Mouse (Mus musculus): ENCODE results near the gene Tmc2.

The Tmc2 gene

DNA sequence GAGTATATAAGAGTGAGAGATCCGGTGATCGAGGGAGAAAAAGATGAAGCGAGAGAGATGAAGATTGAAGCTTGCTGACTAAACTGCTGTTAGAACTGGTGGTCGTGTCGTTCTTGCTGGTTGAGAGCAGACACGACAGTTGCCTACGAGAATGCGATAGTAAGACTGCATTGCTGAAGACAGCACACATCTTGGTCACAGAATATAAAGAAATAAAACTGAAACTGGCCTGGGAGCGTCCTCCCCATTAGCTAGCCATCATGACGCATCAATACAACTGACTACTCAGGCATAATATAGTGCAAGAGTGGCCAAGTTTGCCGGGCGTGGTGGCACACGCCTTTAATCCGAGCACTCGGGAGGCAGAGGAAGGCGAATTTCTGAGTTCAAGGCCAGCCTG is at the start of gene Tmc2:
TSS of gene Tmc2 (plus strand) at position 301 of the 400 bp plus-strand sequence.
- CTCF ChIA-PET, result no interaction called here

DNA sequence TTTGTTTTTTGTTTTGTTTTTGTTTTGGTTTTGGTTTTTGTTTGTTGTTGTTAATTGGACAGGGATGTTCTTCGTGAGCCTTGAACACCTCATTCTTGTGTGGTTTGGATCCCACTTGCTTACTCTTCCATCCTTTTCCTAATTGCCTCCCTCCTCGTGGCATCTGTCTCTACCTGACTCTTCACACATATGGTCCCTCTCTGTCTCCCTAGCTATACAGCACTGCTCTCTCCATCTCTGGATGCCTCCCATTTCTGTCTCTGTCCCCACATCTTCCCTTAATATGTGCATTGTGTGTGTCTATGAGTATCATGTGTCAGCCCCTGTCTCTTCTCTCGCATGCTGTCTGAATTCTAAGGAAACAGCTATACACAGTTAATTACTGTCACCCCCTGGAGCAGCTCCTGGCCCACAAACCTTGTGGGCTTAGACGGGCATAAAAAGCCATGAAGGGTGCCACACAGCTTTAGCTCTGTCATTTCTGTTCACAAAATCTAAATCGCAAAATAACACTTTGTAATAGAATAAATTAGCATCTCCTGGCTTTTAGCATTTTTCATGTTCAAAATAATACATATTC is 48.8 kb upstream of the Tmc2 start:
- CTCF ChIA-PET, result no interaction called here

DNA sequence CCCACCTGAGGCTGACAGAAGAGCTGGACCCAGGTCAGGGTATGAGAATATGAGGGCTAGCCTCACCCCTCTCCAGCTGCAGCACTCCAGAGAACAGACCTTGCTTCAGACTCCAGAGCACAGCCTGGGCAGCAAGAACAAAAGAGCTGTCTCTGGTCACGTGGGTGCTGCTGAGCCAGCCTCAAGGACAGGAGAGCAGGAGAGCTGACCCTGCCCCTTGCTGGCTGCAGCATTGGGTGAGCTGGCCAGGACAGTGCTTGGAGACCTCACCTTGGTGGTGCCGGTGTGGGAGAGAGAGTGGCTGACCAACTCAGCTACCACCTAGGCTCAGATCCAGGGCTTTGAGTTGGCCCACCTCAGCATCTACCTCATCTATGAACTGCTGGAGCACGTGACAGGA is 39.8 kb upstream of the Tmc2 start:
- CTCF ChIA-PET, result no interaction called here

DNA sequence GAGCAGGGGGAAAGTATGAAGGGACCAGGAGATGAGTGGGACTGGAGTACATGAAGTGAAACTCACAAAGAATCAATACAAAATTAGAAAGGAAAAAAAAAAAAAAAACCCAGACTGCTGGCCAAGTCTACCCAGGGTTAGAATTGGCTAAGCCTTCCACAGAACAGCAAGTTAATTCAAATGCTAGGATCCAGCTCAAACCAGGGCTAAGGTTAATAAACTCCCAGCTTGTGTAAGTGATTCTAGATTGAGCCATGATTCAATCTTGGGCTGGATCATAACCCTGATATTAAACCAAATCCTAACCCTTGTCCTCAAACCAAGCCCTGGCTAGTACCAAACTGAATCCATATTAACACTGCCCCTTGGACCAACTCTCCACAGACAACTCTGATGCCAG is 39.1 kb upstream of the Tmc2 start:
- CTCF ChIA-PET, result no interaction called here

DNA sequence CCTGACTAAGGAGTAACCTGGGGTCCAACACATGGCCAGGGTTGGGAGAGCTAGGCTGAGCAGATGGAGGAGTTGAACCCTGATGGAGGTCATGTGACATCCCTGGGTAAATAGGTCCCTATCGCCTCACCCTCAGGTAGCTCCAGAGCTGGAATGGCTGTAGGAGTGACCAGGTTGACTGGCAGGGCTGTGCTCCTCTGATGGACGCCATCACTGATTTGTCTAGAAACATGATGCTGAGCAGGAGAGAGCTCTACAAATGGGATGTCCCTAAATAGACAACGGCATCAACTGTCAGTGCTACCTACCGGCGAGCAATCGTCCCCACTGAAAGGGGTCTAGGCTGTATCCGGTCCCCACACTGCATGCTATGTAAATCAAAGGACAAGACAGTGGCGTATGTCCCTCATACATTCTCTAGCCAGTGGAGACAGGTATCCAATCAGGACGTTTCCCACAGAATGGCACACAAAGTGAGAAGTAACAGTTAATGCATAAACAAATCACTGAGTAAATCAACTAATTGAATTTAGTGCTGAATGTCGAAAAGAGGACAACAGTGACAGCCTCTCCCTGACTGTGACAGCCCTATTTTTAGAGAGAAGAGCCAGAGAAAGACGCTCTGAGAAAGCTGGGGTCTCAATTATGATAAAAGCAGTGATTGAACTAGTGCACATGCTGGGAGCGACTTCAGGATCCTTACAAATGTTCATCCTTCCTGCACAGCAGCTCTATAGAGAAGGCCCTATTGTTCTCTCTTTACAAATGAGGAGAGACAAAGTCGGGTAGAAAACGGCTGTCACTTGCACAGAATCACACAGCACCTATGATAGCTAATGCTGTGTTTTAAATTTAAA is 37.5 kb upstream of the Tmc2 start:
- CTCF ChIA-PET, result no interaction called here

DNA sequence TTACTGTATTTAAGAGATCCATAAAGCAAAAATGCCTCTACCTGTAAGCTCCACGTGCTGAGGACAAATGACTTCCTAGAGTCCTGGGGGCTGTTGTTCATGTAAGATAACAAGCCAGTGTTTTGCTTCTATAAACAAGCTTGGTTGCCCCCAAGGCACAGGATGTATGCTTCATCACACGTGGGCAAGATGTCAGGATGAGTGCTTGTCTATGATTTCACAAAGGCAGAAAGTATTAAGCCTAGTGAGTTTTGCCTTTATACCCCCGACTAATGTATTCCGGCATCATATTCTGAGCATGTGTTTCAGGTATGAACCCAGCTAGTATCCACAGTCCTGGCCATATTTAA is 36.9 kb upstream of the Tmc2 start:
- CTCF ChIA-PET, result no interaction called here

DNA sequence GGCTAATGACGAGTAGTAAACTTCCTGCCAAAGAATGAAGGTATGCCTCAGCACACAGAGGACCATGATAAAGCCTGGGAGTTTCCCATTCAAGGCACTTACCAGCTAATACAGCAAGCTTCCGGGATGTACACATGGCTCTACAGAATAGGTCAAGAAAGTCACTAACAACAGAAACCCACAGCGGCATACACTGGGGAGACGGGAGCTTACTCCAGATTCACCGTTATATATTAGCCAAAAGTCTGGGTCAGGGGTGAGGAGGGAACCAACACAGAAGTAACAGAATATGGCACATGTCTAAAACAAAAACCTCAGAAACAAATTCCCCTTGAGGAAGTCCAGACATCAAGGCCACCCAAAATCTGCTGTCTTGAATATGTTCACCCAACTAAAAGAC is 32.3 kb upstream of the Tmc2 start:
- CTCF ChIA-PET, result no interaction called here

DNA sequence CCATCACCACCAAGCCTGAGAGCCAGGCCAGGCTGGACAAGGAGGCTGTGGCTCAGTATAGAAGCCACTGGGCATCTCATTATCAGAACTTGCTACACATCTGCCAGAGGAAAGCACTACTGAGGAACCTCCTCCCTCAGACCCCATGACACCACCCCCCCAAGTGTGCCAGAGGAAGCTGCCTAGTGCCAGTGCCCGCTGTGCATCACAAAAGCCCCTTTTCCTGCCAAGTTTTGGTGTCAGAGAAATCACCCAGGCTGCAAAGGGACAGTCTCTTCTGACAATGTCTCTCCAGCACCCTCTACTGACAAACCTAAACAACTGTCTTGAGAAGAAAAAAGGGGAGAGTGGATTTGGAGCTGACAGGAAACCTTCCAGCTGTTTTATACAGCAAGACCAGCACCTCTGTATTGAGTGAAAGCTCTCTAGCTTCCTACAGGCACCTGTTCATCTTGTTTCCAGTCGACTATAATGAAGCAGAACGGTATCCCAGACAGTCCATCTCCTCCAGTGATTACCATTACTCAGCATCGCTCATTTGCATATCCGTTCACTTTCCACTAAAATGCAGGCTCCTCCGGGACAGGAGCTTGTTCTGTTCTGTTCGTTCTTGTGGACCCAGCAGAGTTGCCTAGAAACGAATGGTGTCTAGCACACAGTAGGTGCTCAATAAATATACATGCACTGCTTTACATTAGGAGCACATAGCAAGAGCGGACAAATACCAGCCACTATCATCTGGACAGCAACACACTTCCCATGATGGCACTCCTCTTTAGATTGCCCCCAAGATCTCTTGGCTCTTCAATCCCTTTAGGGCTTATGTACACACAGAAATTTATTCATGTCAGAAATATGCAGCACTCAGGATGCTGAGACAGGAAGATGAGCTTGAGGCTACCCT is 28.4 kb upstream of the Tmc2 start:
- CTCF ChIA-PET, result no interaction called here

DNA sequence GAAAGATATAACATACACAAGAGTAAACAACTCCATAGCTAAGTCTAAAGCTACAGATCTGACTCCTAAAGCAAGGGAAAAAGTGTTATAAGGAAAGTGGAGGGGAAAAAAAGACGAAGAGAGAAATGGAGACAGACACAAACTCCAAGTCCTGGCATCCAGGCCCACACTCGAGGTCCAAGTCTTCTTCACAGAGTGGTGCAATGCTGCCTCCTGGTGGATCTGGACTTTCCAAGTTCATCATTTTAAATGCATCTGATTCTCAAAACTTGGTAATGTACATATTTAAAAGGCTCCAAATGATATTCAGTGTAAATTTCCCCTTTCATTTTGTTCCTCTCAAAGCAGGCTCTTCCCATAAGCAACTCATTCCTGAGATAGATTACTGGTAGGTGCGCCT is 27.1 kb upstream of the Tmc2 start:
- CTCF ChIA-PET, result no interaction called here

DNA sequence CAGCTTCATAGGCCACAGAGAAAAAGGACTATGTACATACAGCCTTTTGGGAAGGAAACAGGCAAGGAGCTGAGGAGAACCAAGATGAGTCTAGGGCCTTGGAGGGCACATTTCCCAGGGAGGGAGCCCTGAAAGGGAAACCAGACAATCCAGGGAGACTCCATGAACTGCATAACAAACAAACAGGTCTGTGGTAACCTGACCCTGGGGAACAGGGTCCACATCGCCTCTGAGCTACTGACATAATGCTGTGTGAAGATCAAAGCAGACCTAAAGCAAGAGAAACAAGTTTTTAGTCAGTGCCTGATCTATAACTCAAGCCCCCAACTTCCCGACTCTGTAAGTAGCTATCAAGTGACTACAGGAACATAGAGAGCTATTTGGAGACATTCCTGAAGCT is 23.3 kb upstream of the Tmc2 start:
- CTCF ChIA-PET, result no interaction called here

DNA sequence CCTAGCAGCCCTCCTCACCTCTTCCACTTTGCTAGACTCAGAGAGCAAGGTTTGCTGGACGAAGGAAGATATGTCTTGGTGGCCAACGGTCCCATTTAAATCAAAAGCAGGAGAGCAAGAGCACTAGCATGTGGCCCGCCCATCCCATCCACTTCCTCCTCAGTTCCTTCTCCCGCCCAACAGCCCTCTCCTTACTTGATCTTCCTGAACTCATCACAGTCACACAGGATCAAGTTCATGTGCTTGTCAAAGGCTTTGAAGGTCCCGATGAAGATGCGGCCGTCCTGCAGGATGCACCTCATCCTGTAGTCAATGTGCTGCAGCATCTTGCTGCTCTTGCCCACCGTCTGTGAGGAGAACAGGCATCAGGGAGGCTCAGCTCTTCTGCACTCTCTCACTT is 18.2 kb upstream of the Tmc2 start:
- CTCF ChIA-PET, result no interaction called here

DNA sequence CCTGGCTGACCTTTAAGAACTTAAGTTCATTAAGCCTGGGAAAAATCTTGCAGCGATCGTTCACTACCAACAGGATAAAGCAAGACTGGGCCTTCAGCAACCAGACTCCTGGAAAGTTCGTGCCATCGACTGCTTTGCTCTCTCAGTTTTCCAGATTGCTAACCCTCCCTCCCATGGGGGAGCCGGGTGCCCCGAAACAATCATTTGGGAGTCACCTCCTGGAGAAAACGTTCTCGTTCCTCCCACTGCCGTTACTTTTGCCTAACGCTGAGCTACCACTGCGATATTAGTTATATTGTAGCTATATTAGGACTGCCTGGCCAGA is 16.7 kb upstream of the Tmc2 start:
- CTCF ChIA-PET, result no interaction called here

DNA sequence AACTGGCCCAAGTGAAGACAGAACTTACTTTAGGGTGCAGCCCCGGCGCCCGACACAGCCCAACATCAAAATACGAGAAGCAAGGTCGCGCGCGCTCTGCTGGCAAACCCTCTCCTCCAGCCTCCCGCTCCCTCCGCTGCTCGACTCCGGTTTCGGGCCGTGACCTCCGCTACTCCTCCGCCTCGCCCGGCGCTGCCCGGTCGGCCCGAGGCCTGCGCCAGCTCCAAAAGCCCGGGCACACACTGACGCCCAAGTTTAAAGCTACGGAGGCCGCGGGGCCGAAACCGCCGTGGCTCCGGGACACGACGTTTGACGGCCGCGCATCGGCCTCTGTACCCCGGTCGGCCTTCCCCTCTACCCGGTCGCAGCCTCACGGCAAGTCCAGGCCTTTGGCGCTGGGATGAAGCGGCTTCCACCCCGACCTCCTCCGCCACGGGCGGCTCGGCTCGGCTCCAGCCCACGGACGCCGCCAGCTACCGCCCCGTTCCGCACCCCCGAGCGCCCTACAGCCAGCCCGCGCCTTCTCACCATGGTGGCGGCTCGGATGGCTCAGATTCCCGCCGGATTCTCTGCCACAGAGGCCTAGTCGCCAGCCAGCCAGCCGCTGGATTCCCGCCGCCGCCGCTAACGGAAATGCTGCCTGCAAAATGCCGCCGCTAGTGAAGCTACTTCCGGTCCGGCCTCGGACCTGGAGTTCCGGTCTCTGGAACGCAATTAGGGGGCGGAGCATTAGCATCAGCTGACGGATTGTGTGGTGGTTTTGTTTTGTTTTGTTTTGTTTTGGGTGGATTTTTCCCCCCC is 16.1 kb upstream of the Tmc2 start, which contains the start of gene Snrpb:
TSS of gene Snrpb (minus strand) at position 698 of the 801 bp plus-strand sequence.
- CTCF ChIA-PET, result no interaction called here

DNA sequence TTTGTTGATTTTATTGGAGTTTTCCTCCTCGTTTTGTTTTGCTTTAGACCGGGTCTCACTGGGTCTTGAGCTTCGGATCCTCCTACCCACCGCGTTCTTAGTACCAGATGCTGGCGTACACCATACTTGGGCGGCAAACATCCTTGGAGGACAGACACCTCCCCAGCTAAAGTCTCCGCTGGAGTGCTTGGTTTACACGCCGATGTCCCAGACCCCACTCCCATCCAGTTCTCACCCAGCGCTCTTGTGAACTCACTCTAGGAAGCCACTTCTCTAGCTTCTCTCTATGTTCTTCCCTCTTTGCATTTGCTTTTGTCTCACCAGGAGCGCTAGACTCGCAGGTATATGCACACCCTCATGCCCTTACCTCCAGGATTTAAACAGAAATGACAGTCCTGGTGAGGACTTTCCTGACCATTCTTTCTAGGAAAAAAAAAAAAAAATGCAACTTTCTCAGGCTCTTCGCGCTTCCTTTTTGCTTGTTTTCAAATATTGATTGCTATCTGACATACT is 15.4 kb upstream of the Tmc2 start:
- CTCF ChIA-PET, result no interaction called here

DNA sequence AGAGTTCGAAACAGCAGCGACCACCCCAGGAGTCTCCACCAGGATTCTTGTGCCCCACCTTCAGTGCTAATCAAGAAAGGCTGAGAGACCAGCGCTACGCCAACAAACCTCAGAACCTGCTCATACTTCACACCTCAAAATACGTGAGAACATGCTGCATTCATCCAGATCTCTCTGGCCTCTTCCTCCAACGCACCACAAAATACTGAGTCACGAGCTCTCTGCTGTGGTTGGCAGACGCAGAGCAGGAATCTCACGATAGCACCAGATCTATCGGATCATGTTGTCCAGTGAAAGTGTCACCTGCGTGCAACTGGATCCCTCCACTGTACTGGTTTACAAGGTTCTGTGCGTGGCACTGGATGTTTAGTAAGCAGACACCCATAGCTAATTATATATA is 6.6 kb upstream of the Tmc2 start:
- CTCF ChIA-PET, result no interaction called here

DNA sequence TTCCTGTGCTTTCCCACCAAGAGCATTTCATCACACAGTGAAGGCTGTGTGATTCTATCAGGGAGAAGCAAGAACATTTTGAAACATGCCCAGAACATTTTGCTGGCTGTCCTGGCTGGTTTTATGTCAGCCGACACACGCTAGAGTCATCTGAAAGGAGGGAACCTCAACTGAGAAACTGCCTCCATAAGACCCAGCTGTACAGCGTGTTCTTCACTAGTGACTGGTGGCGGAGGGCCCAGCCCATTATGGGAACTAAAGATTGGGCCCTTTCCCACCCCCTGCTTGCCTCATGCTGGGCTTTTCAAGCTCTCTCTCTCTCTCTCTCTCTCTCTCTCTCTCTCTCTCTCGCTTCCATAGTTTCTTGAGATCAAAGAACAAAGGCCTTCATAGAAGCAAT is 6.0 kb downstream of the Tmc2 start:
- CTCF ChIA-PET, result no interaction called here

DNA sequence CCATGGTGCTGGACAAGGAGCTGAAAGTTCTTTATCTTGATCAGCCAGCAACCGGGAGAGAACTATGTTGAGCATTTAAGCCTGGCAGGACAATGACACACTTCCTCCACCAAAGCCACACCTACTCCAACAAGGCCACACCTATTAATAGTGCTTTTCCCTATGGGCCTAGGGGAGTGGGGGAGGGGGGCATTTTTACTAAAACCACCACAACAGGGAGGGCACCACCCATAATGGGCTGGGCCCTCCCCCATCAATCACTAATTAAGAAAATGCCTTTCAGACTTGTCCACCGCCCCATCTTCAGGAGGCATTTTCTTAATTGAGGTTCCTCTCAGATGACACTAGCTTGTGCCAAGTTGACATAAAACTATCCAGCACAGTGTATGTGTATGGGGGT is 12.4 kb downstream of the Tmc2 start:
- CTCF ChIA-PET, result no interaction called here

DNA sequence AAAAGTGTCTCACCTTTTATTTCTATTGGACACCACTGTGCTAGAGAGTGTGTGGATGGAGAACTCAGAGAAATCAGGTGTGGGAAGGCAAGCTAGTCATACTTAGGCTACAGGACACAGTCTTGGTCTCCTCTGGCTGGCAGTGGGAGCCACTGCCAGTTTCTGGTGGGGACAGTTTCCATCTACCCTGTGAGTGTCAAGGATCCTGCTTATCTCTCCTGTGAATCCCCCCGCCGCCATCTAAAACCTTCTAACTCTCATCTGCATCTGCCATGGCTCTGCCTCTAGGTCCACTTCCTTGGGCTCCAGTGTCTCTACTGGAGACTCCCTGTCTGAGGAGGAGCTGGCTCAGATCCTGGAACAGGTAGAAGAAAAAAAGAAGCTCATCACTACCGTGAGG is 13.0 kb downstream of the Tmc2 start:
- CTCF ChIA-PET, result no interaction called here

DNA sequence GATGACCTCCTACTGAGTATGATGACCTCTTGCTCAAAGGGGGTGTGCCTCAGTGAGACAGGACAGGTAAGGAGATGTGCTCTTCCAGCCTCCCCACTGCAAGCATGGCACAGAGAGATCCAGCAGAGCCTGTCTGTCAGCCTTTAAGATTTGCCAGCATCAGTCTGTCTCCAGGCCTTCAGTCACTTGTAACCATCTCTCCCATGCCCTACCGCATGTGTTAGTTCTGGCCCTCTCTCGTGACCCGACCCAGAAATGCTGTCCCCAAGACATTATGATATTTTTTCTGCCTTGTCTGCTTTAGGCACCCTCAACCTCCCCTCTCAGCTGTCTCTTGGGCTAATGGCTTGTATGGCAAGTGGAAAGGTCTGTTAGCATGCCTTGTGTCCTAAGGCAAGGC is 14.6 kb downstream of the Tmc2 start:
- CTCF ChIA-PET, result no interaction called here

DNA sequence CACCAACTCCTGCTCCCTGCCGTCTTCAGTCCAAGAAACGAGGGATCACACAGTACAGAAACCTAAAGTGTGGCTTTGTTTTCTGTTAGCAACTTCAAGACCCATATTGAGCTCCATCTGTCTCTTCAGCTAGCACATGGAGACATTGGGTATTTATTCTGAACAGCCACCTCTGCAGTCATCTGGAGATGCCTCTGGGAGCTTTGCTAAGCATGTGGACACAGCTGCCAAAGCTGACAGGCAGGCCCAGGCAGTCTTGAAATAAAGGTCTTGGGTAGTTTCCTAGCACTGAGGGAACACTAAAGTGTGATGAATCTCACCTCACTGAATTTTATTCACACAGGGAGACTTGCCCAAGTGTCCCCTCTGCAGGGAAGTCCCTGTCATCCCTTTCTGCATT is 16.6 kb downstream of the Tmc2 start:
- CTCF ChIA-PET, result no interaction called here

DNA sequence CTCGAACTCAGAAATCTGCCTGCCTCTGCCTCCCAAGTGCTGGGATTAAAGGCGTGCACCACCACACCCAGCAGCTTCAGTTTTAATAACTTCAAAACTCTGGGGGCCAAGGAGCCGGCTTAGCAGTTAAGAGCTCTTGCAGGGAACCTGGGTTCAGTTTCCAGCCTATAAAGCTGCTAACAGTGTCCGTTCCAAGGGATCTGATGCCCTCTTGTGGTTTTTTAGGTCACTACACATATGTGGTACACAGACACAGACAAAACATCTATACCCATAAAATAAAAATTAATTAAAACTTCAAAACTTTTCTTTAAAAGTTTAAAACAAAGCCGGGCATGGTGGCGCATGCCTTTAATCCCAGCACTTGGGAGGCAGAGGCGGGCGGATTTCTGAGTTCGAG is 51.9 kb downstream of the Tmc2 start:
- CTCF ChIA-PET, result no interaction called here

DNA sequence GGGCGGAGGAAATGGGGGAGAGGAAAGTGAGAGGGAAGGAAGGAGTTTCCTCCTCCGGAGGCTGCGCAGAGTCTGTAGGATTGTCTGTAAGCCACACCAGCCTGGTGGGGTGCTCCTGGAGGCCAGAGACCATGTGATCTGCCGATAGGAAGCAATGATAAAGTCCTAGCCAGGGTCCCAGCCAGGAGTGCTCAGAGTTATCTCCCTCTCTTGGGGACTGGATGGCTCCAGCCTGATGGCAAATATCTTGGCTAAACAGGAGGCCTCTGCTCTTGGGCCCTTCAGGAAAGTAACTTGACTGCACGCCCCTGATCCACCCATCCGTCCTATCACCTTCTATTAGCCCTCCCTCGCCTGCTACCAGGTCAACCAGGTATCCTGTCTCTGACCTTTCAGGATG is 53.2 kb downstream of the Tmc2 start:
- CTCF ChIA-PET, result no interaction called here

Measured in spleen, embryonic (tissue).